Mouse (Mus musculus) CD4-positive, CD25-positive, alpha-beta regulatory T cell, adult 4 months (primary cell): ENCODE results near the gene BC005561. TPM values are rescaled to one million over a fixed set of nuclear protein-coding genes. Genes with fewer than 3 reads are reported as not detected.
"Not testable (repeated sequence)": the region's sequence is repeated elsewhere in the genome, so short reads cannot be mapped to it uniquely, and the experiment has no call there.

Experiments used
- ATAC-seq: one replicate; pipeline ENCODE4 v1.8.0; 2017
- polyA plus RNA-seq, 2 experiments: library from polyadenylated mRNA; unstranded; fragments of 100-300 nt; shearing (Covaris generic); gene quantifications; one replicate each; pipeline ENCODE4 v1.2.1; 2017

BC005561 gene
- 1 to 10 TPM; 2.3 to 3.4 TPM for polyA plus RNA-seq

GRCm38 (mm10) chr5:104508195-104508891, at the start of gene BC005561:
Gene BC005561, plus strand, starts transcription at chr5:104508352.
- ATAC-seq = peak; percentile 81

- no peak for ATAC-seq
Observed at GRCm38 (mm10) chr5:104458832-104459705, 49.1 kb upstream of the BC005561 start, which contains the start of gene Pkd2. Gene Pkd2, plus strand, starts transcription at chr5:104459450.

GRCm38 (mm10) chr5:104459706-104460455, 48.3 kb upstream of the BC005561 start:
- no peak for ATAC-seq

GRCm38 (mm10) chr5:104460456-104460838, 47.7 kb upstream of the BC005561 start:
- no peak for ATAC-seq

DNA sequence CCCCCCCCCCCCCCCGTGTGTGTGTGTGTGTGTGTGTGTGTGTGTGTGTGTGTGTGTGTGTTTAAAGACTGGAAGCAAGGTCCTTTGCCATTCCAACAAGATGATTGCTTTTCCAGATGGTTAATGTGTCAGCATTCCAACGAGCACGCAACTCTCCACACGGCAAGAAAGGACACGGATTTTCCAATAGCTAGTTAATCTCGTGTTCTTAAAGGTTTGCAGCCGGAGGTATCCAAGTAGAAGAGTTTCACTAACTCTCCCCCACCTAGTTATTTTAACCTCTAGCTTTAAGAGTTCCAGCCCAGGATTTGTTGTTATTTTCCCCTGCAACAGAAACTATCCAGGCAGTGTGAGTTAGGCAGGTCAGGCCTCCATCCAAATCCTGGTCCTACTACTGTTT, 47.3 kb upstream of the BC005561 start:
- no peak for ATAC-seq

DNA sequence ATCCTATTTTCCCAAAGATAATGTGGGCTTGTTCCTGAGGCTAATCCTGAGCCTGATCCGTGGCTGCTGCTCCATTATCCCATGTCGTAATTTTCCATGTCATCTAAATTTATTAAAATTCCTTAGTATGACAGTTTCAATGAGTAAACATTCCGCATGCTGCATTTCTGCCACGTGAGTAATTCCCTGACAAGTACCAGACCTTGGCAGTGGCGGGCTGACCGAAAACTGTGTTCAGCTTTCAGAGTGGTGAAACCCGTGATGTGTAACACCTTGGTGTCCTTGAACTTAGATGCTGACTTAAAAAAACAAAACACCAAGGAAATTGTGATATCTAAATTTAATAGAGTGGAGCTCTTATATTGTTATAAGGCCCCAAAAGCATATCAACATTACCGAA, 42.9 kb upstream of the BC005561 start:
- no peak for ATAC-seq

DNA sequence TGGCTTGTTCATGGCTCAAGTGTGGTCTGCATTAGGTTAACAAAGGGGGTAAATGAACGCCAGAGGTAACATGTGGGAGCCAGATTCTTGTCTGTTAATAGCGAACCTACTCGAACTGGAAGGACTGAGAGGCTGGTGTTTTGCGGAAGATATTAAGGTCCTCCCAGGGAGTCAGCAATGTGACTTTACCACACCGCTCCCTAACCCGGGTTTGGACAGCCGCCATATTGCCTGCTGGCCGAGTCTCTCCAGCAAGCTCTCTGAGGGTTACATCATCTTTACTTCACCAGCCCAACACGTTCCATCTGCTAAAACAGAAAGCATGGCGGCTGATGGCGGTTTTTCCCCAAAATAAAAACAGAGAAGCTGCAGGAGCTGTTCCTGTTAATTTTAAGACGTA, 42.4 kb upstream of the BC005561 start:
- ATAC-seq = no peak

DNA sequence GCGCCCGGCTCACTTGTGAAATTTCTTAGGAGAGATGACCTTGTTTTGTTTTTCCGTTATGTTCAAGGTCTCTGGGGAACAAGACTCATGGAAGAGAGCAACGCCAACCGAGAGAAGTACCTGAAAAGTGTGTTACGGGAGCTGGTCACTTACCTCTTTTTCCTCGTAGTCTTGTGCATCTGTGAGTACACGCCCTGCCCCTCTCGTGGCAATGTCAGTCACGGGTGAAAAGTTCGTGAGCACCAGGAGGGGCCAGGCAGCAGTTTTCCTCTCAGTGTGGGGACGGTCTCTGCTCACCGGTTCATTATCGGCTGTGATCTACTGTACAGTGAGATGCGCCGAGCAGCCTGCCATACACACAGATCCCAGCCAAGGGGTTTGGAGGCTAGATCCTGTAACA, 41.3 kb upstream of the BC005561 start:
- ATAC-seq = no peak

DNA sequence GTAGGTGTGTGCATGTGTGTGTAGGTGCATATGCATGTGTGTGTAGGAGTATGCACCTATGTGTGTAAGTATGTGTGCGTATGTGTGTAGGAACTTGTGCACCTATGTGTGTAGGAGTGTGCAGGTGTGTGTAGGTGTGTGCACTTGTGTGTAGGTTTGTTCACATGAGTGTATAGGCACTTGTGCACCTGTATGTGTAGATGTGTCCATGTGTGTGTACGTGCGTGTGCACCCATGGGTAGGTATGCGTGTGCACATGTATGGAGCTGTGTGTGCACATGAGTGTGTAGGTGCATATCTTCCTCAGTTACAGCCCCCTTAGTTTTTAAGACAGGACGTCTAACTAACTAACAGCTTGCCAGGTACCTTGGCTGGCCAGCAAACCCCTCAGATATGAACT, 39.6 kb upstream of the BC005561 start:
- ATAC-seq = no peak

- no peak for ATAC-seq
Observed at GRCm38 (mm10) chr5:104470981-104471391, 37.2 kb upstream of the BC005561 start.

- ATAC-seq = no peak
Observed at GRCm38 (mm10) chr5:104472371-104472770, 35.8 kb upstream of the BC005561 start.

- ATAC-seq = no peak
Observed at GRCm38 (mm10) chr5:104480367-104480766, 27.8 kb upstream of the BC005561 start.

DNA sequence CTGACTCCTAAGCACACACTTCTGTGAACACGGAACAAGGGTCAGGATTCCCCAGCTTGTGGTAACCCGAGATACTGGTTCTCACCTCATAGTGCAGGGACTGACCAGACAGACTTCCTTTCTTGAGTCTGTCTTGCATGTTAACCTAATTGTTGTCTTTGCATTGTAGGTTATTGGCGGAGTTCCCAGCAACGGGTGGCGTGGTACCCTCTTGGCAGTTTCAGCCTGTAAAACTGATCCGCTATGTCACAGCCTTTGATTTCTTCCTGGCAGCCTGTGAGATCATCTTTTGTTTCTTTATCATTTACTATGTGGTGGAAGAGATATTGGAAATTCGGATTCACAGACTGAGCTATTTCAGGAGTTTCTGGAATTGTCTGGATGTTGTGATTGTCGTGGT, 25.3 kb upstream of the BC005561 start:
- ATAC-seq = no peak

DNA sequence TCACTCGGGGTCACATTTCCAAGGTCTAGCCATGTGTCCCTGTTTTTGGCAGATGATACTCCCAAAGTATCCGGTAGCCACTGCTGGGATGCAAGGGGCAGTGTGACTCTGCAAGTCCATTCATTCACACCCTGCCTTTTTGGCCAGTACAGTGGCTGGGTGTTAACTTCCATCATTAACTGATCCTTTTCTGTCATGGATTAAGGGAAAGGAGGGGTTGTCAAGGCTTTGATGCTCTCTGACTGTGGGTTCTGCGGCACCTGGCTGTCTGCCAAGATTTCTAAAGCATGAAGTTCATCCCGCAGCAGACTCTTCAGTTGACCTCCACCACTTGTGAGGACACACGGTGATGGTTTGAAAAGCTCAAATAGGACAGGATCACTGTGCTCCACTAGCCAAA, 16.6 kb upstream of the BC005561 start:
- ATAC-seq = no peak

- ATAC-seq = no peak
Observed at GRCm38 (mm10) chr5:104504883-104505282, 3.3 kb upstream of the BC005561 start.

DNA sequence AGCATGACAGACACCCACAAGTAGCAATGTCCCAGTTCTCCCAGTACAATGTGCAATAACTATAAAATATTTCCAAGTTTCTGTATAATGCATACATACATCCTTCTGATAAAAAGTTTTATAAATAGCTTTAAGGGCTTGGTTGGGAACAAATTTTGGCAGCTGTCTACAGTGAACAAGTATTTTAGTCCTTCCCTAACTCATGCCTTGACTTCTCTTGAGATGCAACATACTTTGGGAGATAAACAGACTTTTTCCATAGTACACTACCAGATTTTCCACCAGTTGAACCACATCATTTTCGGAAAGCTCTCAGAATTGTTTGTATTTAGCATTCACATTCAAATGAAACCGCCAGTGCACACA, 340 bp upstream of the BC005561 start:
- no peak for ATAC-seq

GRCm38 (mm10) chr5:104511211-104511610, 3.1 kb downstream of the BC005561 start:
- no peak for ATAC-seq

- no peak for ATAC-seq
Observed at GRCm38 (mm10) chr5:104538612-104539011, 30.5 kb downstream of the BC005561 start.

GRCm38 (mm10) chr5:104539331-104539730, 31.2 kb downstream of the BC005561 start:
- no peak for ATAC-seq

DNA sequence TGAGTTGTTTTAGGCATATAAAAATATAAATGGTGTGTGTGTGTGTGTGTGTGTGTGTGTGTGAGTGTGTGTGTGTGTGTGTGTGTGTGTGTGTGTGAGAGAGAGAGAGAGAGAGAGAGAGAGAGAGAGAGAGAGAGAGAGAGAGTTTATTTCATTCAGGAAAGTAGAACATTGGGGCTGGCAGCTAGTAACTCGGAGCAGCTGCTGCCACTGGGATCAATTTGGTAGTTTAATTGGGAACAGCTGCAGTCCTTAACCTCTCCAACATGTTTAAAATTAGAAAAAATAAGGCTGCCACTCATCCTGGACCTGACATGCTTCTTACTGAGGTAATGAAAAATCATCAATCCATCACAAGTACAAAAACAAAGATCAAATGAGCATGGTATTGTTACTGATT, 59.9 kb downstream of the BC005561 start:
- not testable (repeated sequence) for ATAC-seq

DNA sequence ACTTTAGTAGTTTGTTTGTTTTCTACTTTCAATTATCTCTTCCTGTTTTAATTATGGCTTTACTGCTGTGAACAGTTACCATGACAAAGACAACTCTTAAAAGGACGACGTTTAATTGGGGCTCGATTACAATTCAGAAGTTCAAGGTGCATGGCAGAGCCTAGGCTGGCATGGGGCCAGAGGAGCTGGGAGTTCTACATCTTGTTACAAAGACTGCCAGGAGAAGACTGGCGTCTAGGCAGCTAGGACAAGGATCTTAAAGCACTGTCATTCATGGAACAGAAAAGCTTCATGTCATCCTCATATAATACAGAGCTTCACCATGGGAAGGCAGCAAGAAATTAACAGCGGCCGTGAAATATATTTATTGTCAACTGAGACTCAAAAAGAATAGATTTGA, 62.6 kb downstream of the BC005561 start:
- ATAC-seq = no peak

DNA sequence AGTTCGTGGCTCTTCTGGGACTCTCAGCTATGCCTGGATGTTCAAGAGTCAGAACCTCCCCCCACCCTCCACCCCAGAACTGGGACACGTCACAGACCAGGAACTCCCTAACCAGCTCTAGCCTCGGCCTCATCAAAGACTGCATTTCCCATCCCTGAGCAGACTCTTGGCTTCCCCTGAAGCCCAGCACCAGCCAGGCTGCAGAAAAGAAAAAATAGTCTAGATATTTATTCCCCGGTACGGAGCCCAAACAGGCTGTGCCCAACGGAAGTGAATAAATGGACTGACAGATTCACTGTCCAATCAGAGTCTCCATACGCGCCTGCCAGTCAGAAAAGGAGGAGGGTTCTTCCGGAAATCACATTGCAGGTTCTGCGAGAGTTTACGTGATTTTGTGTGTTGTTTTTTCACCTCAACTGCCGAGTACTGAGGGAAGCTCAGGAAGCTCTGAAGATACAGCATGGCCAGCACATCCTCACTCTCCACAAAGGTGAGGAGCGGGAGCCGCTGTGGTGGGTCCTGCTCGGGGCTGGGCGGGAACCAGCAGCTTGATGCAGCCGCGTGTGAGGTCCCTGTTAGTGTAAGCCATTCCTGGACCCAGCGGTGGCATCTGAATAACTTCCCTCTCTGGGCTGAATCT, 63.2 kb downstream of the BC005561 start:
- peak; percentile 100 for ATAC-seq
